Mouse (Mus musculus): Measurements from ENCODE around the gene Cops2. TPM values are rescaled to one million over a fixed set of nuclear protein-coding genes. Genes with fewer than 3 reads are reported as not detected.

The Cops2 gene
- total RNA-seq (2021), result 100 to 1,000 TPM in 1 of 2 experiments, 10 to 100 TPM in 1; 99.4 to 107 TPM
- long read RNA-seq, experiment 1, transcript Cops2-203 (13 exons, 3,392 nt), result minor isoform, 26 of 94 reads
- long read RNA-seq, experiment 1, transcript Cops2-201 (13 exons, 2,073 nt), result major isoform, 58 of 94 reads
- long read RNA-seq, experiment 1, partial matches to known transcripts, result 4 of 94 reads
- long read RNA-seq, experiment 1, other reads (novel, unspliced or antisense), result 6 of 94 reads
- long read RNA-seq, experiment 2, transcript Cops2-201 (13 exons, 2,073 nt), result major isoform, 22 of 38 reads
- long read RNA-seq, experiment 2, transcript Cops2-203 (13 exons, 3,392 nt), result minor isoform, 16 of 38 reads
- long read RNA-seq, experiment 2, partial matches to known transcripts, result 0 of 38 reads
- long read RNA-seq, experiment 2, other reads (novel, unspliced or antisense), result 0 of 38 reads

DNA sequence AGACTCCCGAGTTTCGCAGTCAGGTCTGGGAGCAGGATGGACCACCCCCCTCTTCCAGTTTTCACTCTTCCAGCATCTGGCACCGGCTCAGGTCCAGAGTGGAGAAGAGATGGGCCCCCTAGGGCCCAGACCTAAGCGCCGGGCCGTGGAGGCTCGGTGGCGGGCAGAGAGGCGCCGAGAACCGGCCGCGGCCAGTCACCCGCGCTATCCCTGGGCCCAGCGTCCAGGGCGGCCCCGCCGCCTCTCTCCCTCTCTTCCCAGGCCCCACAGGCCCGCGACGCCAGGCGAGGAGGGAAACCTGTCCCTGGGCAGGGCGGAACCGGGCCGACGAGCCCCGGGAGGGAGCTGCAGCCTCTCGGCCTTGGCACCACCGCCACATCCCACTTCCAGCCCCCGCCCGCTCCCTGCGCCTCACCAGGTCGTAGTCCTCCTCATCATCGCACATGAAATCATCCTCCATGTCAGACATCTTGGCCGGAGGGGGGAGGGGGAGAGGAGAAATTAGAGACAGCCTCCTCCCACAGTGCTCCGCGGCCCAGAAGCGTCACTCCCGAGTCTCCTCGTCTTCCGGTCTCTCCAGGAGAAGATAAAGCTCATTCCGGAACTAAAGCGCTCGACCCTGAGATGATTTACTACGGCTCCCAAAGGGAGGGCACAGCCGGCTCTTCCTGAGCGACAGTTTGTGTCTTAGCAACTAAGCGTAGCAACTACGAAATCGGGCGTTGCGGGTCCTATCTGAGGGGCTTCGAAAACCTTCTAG is at the start of gene Cops2, which contains the start of gene Galk2:
Gene Cops2 (minus strand): TSS at position 619 of the 760 bp plus-strand sequence.
Gene Galk2 (plus strand): TSS at position 589 of the 760 bp plus-strand sequence.
- H3K4me3 ChIP-seq, result peak within 1 kb of the TSS; percentile 99
- peak within 1 kb of the TSS; percentile 91 for H3K27ac ChIP-seq
- DNase-seq (ENCODE audit: extremely low spot score in 1 of 2, low spot score in 2 of 2), result peak; percentile 93 to 94
- TF ChIP-seq CTCF (IDR thresholded peaks at IDR 0.05), result no peak
- intact Hi-C loops (cut with DNase I), result loop anchor here (2.0 kb wide), 2 partner anchors 76 to 294 kb away; partner anchors contain the start of genes Dtwd1, Fam227b and Secisbp2l

DNA sequence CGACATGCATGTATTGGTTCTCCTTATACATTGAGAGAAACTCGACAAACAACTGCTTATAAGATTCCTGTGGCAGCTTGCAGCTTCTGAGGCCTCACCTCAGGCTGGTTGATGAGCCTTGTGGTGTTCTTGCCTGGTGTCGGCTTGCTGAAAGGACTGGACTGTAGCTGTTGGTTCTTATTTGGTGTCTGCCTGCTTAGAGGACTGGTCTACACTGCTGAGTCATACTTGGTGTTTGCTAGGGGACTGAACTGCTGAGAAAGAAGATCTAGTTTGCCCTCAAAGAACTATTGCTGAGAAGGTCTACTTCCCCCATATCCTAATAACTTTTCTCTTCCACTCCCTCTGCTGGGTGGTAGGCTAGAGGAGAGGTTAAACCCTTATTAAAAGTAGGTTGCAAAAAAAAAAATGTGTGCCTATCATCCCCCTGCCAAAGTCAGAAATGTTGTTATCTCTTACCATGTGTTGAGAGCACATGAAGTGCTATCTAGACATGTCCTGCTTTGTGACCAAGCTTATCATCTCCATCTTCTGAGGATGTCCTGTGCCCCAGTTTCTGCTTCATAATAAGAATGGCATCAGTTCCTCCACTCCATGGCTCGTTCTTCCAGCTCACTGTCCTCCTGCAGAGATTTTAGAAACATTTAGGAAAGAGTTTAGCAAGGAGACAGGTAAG is 48.8 kb upstream of the Cops2 start:
- no peak overlapping the region for H3K4me3 ChIP-seq
- no peak overlapping the region for H3K27ac ChIP-seq
- TF ChIP-seq CTCF (IDR thresholded peaks at IDR 0.05), result no peak
- no peak for DNase-seq (ENCODE audit: extremely low spot score in 1 of 2, low spot score in 2 of 2)
- intact Hi-C loops (cut with DNase I), result no loop called here

GRCm38 (mm10) chr2:125906407-125907066 is 47.6 kb upstream of the Cops2 start:
- intact Hi-C loops (cut with DNase I), result no loop called here
- Histone ChIP-seq H3K4me3 (no peak overlapping the region), H3K27ac (no peak overlapping the region)
- TF ChIP-seq CTCF (IDR thresholded peaks at IDR 0.05), result no peak
- DNase-seq (ENCODE audit: extremely low spot score in 1 of 2, low spot score in 2 of 2), result no peak

- intact Hi-C loops (cut with DNase I), result no loop called here
- H3K27ac ChIP-seq, result no peak overlapping the region
- TF ChIP-seq CTCF (IDR thresholded peaks at IDR 0.05), result no peak
- DNase-seq (ENCODE audit: extremely low spot score in 1 of 2, low spot score in 2 of 2), result no peak
- H3K4me3 ChIP-seq, result no peak overlapping the region
Observed at GRCm38 (mm10) chr2:125901426-125901825, 42.5 kb upstream of the Cops2 start.

GRCm38 (mm10) chr2:125900797-125901410 is 42.0 kb upstream of the Cops2 start:
- no peak overlapping the region for H3K4me3 ChIP-seq
- intact Hi-C loops (cut with DNase I), result no loop called here
- H3K27ac ChIP-seq, result no peak overlapping the region
- no peak for DNase-seq (ENCODE audit: extremely low spot score in 1 of 2, low spot score in 2 of 2)
- no peak for TF ChIP-seq CTCF (IDR thresholded peaks at IDR 0.05)

DNA sequence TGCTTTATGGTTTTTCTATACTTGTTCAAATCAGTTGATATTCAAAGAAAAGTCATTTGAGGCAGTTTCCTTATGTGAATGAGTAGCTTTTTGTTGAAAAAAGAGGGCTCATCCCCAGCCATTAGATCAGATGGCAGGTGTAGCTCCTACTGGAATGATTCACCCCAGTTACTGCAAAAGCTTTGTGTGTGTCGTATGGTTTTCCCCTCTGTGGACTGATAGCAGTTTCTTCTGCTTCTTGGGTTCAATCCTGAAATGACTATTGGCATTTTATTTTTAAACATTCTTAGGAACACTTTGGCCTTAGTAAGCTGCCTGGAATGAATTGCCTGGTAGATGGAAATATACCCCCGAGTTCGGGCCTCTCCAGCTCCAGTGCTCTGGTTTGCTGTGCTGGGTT is 37.4 kb upstream of the Cops2 start:
- intact Hi-C loops (cut with DNase I), result loop anchor here (10.0 kb wide), 1 partner anchor 528 kb away; no protein-coding TSS in a partner anchor
- no peak for DNase-seq (ENCODE audit: extremely low spot score in 1 of 2, low spot score in 2 of 2)
- H3K27ac ChIP-seq, result no peak overlapping the region
- TF ChIP-seq CTCF (IDR thresholded peaks at IDR 0.05), result no peak
- no peak overlapping the region for H3K4me3 ChIP-seq

GRCm38 (mm10) chr2:125895099-125895498 is 36.2 kb upstream of the Cops2 start:
- TF ChIP-seq CTCF (IDR thresholded peaks at IDR 0.05), result no peak
- no peak for DNase-seq (ENCODE audit: extremely low spot score in 1 of 2, low spot score in 2 of 2)
- Histone ChIP-seq H3K4me3 (no peak overlapping the region), H3K27ac (no peak overlapping the region)
- intact Hi-C loops (cut with DNase I), result loop anchor here (10.0 kb wide), 1 partner anchor 530 kb away; no protein-coding TSS in a partner anchor

GRCm38 (mm10) chr2:125893096-125893495 is 34.2 kb upstream of the Cops2 start:
- peak; percentile 15 to 22 for DNase-seq (ENCODE audit: extremely low spot score in 1 of 2, low spot score in 2 of 2)
- no peak overlapping the region for H3K27ac ChIP-seq

GRCm38 (mm10) chr2:125885891-125886576 is 27.1 kb upstream of the Cops2 start:
- TF ChIP-seq CTCF (IDR thresholded peaks at IDR 0.05), result no peak
- no peak overlapping the region for H3K4me3 ChIP-seq
- no peak for DNase-seq (ENCODE audit: extremely low spot score in 1 of 2, low spot score in 2 of 2)
- H3K27ac ChIP-seq, result no peak overlapping the region
- intact Hi-C loops (cut with DNase I), result no loop called here

More at GRCm38 (mm10) chr2:125893096-125893495, 34.2 kb upstream of the Cops2 start:
- no peak overlapping the region for H3K4me3 ChIP-seq
- TF ChIP-seq CTCF (IDR thresholded peaks at IDR 0.05), result peak; percentile 60
- intact Hi-C loops (cut with DNase I), result loop anchor here (5.0 to 10.0 kb wide), 4 partner anchors 139 to 629 kb away; partner anchors contain the start of gene Fgf7

DNA sequence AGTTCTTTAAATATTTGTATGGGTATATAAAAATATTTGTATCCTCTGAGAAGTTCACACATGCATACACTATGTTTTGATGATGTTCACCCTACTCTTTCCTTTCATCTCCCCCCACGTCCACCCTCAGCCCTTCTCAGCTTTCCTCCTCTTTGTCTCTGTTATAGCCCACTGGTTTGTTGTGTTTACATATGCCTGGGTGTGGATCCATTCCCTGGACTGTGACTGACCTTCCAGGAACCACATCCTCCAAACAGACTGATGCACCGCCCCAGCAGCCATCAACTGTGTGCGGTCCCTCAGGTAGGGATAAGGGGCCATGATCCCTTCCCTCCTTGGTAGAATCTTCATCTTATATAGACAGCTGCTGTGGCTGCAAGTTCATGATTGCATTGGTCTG is 11.2 kb upstream of the Cops2 start:
- Histone ChIP-seq H3K4me3 (no peak overlapping the region), H3K27ac (no peak overlapping the region)
- TF ChIP-seq CTCF (IDR thresholded peaks at IDR 0.05), result no peak
- intact Hi-C loops (cut with DNase I), result no loop called here
- DNase-seq (ENCODE audit: extremely low spot score in 1 of 2, low spot score in 2 of 2), result no peak

Data from left cerebral cortex, adult 2 months (tissue).